14 mouse cellular contexts compared by ENCODE assay signal in genomic region chr19:14463281-14464079, GRCm38 (mm10).
"Had no signal": no experiment of that assay in that cellular context is flagged by ENCODE, and none has a peak within 500 bp of the region (broad histone marks: within the 10 kb centered on the region; RNA-seq: fewer than 3 reads in every experiment).

No protein-coding gene starts in this region.

- H3K27me3 ChIP-seq: intestine, embryonic 15.5 days; limb, embryonic 12.5 days; liver, embryonic 13.5 days; lung, embryonic 15.5 days; neural tube, embryonic 12.5 days; stomach, embryonic 15.5 days had no signal

- H3K9ac ChIP-seq: intestine, embryonic 15.5 days; limb, embryonic 12.5 days; liver, embryonic 13.5 days; liver, postnatal 0 days; lung, embryonic 15.5 days; neural tube, embryonic 12.5 days; stomach, embryonic 15.5 days had no signal

- DNase-seq: kidney, adult 8-10 months; kidney, postnatal 25 days; layer of hippocampus, adult 9-11 months; liver; liver, embryonic 13.5 days; liver, postnatal 0 days; lung, postnatal 36 days; midbrain, embryonic 14.5 days; thymus, postnatal 4 days had no signal

- H3K4me3 ChIP-seq: intestine, embryonic 15.5 days; limb, embryonic 12.5 days; liver, embryonic 13.5 days; lung, embryonic 15.5 days; neural tube, embryonic 12.5 days; stomach, embryonic 15.5 days had no signal

- ATAC-seq: intestine, embryonic 15.5 days; liver, postnatal 0 days had no signal

- H3K4me1 ChIP-seq: intestine, embryonic 15.5 days; limb, embryonic 12.5 days; liver, embryonic 13.5 days; lung, embryonic 15.5 days; neural tube, embryonic 12.5 days; stomach, embryonic 15.5 days had no signal

- H3K4me2 ChIP-seq: intestine, embryonic 15.5 days; limb, embryonic 12.5 days; liver, embryonic 13.5 days; lung, embryonic 15.5 days; neural tube, embryonic 12.5 days; stomach, embryonic 15.5 days had no signal

- H3K9me3 ChIP-seq: intestine, embryonic 15.5 days; limb, embryonic 12.5 days; liver, embryonic 13.5 days; lung, embryonic 15.5 days; neural tube, embryonic 12.5 days; stomach, embryonic 15.5 days had no signal

- H3K27ac ChIP-seq: intestine, embryonic 15.5 days; limb, embryonic 12.5 days; liver, embryonic 13.5 days; lung, embryonic 15.5 days; neural tube, embryonic 12.5 days; stomach, embryonic 15.5 days had no signal
